Mouse (Mus musculus): ENCODE data around the gene Adar. TPM values are rescaled to one million over a fixed set of nuclear protein-coding genes. Genes with fewer than 3 reads are reported as not detected.

Adar gene
- polyA plus RNA-seq, 1 experiment from 2014 or later: 19.8 TPM

DNA sequence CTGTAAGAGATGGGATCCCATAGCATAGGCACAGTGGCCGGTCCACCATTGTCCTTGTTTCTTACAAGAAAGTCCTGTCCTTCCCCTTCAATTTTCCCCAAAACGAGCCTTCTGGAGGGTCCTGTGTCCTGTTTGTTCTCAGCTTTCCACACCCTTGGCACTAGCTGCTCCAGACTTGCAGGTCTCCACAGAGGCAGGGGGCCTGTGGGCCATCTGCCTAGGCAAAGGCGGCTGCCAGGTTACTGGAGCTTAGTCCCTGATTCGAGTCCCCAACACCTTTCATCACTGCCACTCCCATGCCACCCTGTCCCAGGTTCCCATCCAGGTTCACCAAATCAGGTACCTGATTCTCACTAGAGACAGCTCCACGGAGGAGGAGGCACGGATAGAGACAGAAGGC is 40.5 kb downstream of the Adar start:
- H3K4me2 ChIP-seq: no peak overlapping the region
- peaks cover 91% of the 10 kb centered on the region for H3K36me3 ChIP-seq
- peaks cover 43% of the 10 kb centered on the region for H3K4me1 ChIP-seq (replicated peaks)
- no peak overlapping the region for H3K4me3 ChIP-seq
- H3K27me3 ChIP-seq: no peaks in the 10 kb centered on the region
- ATAC-seq (ENCODE audit: low FRiP score): no peak
- H3K9me3 ChIP-seq: no peaks in the 10 kb centered on the region
- WGBS: 85% methylated on average over 6 of the region's 6 CpGs
- no peak overlapping the region for H3K27ac ChIP-seq
- no peak overlapping the region for H3K9ac ChIP-seq

DNA sequence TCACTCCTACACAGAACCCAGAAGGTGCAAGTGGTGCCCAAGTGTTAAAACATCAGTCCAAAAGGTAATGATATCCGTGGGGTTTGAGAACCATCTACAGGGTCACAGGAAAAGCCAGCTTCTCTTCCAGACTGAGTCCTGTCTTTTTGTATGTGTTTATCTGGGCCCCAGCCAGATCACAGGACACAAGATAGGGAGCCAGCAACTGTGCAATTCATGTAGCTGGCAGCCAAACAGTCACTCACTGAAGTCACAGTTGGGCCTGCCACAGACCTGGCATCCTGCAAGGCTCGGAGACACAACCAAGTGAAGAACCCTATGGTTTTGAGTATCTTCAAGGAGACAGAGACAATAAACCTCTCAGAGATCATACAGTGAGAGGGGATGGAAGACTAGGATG is 43.0 kb downstream of the Adar start:
- H3K9ac ChIP-seq: peak overlapping the region; percentile 53; the same call in 1 of the 2 replicates
- peaks cover 61% of the 10 kb centered on the region for H3K4me1 ChIP-seq (replicated peaks)
- no peaks in the 10 kb centered on the region for H3K27me3 ChIP-seq
- H3K27ac ChIP-seq: no peak overlapping the region
- no peak overlapping the region for H3K4me3 ChIP-seq
- H3K4me2 ChIP-seq: peak overlapping the region; percentile 52; the same call in 1 of the 2 replicates
- H3K36me3 ChIP-seq: peaks cover 88% of the 10 kb centered on the region
- no peaks in the 10 kb centered on the region for H3K9me3 ChIP-seq
- ATAC-seq (ENCODE audit: low FRiP score): no peak
- WGBS: 81% methylated on average over 2 of the region's 2 CpGs

DNA sequence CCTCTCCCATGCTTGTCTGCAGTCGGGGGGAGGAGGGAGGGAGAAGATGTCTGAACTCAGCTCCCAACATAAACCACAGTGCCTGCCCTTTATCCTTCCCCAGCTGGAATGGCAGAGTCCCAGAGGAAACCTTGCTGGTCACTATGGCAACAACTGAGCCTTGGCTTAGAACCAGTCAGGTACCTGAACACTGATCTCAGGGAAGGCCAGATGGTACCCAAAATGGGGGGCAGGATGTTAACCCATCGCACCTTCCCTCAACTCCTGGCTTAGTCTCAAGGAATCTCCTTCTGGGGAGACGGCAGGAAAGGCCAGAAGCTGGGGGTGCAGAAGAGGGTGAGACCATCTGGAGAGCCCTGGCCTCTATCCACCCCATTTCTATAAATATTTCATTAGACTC is 45.0 kb downstream of the Adar start:
- 0 out of 2 replicates have a peak, but pooled peaks have one; percentile 14 for ATAC-seq (ENCODE audit: low FRiP score)
- no peaks in the 10 kb centered on the region for H3K27me3 ChIP-seq
- H3K4me1 ChIP-seq (replicated peaks): peaks cover 79% of the 10 kb centered on the region
- peak overlapping the region; percentile 31 for H3K4me3 ChIP-seq
- no peaks in the 10 kb centered on the region for H3K9me3 ChIP-seq
- 29% methylated on average over 3 of the region's 3 CpGs for WGBS
- H3K4me2 ChIP-seq: peak overlapping the region; percentile 52
- peak overlapping the region; percentile 70 for H3K9ac ChIP-seq
- peaks cover 71% of the 10 kb centered on the region for H3K36me3 ChIP-seq
- peak overlapping the region; percentile 67 for H3K27ac ChIP-seq

DNA sequence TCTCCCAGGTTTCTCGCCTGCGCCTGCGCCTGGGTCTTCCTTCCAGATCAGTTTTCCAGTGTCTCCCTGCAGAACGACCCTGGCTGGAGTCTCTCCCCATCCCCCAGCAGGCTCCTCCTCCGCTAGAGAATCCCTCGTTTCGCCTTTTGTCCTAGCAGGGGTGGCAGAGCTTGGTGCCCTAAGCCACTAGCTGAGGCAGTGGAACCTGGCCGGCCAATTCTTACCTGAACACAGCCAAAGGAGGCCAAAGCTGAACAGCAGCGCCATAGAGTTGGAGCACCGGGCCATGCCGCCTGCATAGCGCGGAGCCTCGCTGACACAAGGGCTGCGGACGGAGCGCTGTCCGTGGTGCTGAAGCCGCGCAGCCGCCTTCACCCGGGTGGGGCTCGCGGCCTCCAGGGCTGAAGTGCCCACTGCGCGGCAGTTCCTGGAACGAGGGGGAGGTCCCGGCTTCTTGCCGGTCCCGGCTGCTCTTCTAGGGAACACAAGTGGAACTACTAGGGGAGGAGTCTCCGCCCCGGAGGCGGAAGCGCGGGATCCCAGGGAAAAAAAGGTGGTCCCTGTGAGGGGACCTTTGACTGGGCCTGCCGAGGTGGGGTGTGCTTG is 49.4 kb downstream of the Adar start, which contains the start of gene Chrnb2:
Gene Chrnb2, minus strand, starts transcription at position 514 of the 606 bp plus-strand sequence.
- 0 out of 2 replicates have a peak, but pooled peaks cover 8% of the 10 kb centered on the region for H3K27me3 ChIP-seq
- H3K4me2 ChIP-seq: peak within 1 kb of the TSS; percentile 75
- no peaks in the 10 kb centered on the region for H3K9me3 ChIP-seq
- H3K9ac ChIP-seq: peak within 1 kb of the TSS; percentile 88
- H3K4me3 ChIP-seq: peak within 1 kb of the TSS; percentile 76
- 1% methylated on average over 35 of the region's 36 CpGs for WGBS
- H3K36me3 ChIP-seq: peaks cover 34% of the 10 kb centered on the region
- H3K4me1 ChIP-seq (replicated peaks): peaks cover 60% of the 10 kb centered on the region
- peak; percentile 79 for ATAC-seq (ENCODE audit: low FRiP score)
- H3K27ac ChIP-seq: peak within 1 kb of the TSS; percentile 96

DNA sequence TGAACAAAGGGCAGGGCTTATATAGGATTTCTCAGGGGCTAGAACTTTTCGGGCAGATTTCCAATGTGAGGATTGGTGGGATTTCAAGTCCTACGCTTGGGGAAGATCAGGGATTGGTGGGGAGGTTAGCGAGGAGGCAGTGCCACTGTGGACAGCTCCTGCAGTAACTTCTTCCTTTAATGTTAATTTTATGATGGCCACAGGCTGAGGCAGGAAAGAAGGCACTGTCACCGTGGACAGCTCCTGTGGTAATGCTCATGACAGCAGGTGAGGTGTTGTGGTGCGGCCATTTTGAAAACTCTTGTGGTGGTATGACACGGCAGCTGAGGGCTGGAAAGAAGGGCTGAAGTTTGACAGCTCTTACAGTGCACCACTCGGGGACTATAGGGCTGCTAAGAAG is 54.8 kb downstream of the Adar start:
- Histone ChIP-seq H3K4me3 (no peak overlapping the region), H3K9ac (no peak overlapping the region), H3K27ac (no peak overlapping the region), H3K4me1 (replicated peaks) (peaks cover 36% of the 10 kb centered on the region), H3K4me2 (no peak overlapping the region), H3K36me3 (no peaks in the 10 kb centered on the region), H3K9me3 (no peaks in the 10 kb centered on the region), H3K27me3 (0 out of 2 replicates have a peak, but pooled peaks cover 8% of the 10 kb centered on the region)
- no peak for ATAC-seq (ENCODE audit: low FRiP score)
- WGBS: 75% methylated on average over 7 of the region's 7 CpGs

DNA sequence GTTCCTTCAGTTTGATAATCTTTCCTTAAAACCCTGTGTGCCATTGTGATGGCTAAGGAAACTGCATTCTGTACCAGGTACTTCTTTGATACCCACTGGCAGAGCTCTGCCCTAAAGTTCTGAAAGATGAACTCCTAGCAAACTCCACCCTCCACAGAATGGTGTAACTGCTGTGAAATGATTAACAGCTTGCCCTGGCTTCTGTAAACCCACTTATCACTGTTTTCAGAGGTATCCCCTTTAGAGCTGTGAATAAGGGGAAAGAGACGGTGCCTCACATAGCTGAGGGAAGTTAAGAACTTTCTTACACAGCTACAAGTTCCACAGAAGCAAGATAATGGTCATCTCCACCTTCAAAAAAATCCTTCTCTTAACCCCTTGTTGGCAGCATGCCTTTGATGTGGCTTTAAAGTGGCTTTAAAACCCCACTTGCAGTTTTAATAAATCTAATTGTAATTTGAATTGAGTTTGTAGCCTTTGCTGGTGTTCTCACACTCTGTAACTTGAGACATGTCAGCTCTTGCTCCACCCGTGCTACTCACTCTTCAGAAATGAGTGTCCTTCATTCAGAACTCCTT is 55.7 kb downstream of the Adar start:
- WGBS: 62% methylated on average over 2 of the region's 2 CpGs
- Histone ChIP-seq H3K4me2 (no peak overlapping the region), H3K9me3 (no peaks in the 10 kb centered on the region), H3K9ac (peak overlapping the region; percentile 53; the same call in 1 of the 2 replicates), H3K4me3 (no peak overlapping the region), H3K36me3 (no peaks in the 10 kb centered on the region), H3K27ac (no peak overlapping the region), H3K27me3 (0 out of 2 replicates have a peak, but pooled peaks cover 7% of the 10 kb centered on the region), H3K4me1 (replicated peaks) (peaks cover 37% of the 10 kb centered on the region)
- no peak for ATAC-seq (ENCODE audit: low FRiP score)

DNA sequence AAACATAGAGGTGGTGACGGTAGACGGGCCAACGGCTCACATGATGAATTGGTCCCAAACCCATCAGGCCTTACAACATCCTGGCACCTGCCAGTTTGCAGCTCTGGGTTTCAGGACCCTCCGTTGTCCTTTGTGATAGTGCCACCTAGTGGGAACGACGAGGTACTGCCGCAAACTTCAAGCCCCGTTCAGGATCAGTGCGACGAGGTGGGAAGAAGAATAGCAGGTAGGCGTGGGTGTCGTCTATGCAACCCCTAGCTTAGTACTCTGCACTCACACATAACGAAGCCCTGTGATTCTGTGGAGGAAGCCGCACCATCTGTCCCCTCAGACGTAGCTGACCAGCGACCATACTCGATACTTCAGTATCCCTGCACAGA is 57.8 kb downstream of the Adar start:
- Histone ChIP-seq H3K9ac (peak overlapping the region; percentile 100), H3K4me2 (peak overlapping the region; percentile 82), H3K27me3 (no peaks in the 10 kb centered on the region), H3K4me1 (replicated peaks) (peaks cover 49% of the 10 kb centered on the region), H3K9me3 (no peaks in the 10 kb centered on the region), H3K4me3 (peak overlapping the region; percentile 97), H3K36me3 (peaks cover 19% of the 10 kb centered on the region), H3K27ac (peak overlapping the region; percentile 98)
- peak; percentile 80 for ATAC-seq (ENCODE audit: low FRiP score)
- under 1% methylated on average over 17 of the region's 17 CpGs for WGBS

DNA sequence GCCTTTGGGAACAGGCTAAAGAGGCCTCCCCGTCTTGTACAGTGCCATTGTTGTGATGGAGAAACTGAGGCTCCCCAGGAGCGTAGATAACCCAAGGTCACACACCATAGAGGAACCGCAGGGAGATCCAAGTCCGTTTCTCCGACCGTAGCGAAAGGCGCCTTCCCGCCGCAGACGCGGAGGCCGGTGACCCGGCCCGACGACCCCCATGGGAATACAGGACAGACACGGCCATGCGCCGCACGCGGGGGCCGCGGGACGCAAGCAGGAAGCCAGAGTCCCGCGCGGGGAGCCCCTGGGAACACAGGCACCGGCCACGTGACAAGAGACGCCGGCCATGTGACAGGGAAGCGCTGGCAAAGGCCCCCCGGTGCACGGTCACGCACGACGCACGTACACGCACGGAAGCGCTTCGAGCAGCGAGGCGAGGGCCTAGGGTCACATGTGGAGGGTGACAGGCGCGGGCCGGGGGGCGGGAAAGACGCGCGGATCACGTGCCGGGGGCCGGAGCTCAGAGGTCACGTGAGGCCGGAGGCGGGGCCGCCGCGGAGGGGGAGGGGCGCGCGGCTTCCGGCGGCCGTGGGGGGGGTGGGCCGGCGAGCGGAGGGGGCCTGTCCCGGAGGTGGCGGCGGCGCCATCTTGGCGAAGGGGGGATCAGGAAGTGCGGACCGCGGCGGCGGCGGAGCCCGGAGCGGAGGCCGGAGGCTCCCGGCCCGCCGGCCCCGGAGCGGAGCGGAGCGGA is 58.3 kb downstream of the Adar start, which contains the start of gene Ube2q1:
Gene Ube2q1, plus strand, starts transcription at position 649 of the 742 bp plus-strand sequence.
- Histone ChIP-seq H3K9ac (peak within 1 kb of the TSS; percentile 100), H3K4me3 (peak within 1 kb of the TSS; percentile 97), H3K27ac (peak within 1 kb of the TSS; percentile 98), H3K27me3 (no peaks in the 10 kb centered on the region), H3K36me3 (peaks cover 23% of the 10 kb centered on the region), H3K4me1 (replicated peaks) (peaks cover 49% of the 10 kb centered on the region), H3K4me2 (peak within 1 kb of the TSS; percentile 82), H3K9me3 (no peaks in the 10 kb centered on the region)
- WGBS: under 1% methylated on average over 63 of the region's 90 CpGs
- ATAC-seq (ENCODE audit: low FRiP score): peak; percentile 95

DNA sequence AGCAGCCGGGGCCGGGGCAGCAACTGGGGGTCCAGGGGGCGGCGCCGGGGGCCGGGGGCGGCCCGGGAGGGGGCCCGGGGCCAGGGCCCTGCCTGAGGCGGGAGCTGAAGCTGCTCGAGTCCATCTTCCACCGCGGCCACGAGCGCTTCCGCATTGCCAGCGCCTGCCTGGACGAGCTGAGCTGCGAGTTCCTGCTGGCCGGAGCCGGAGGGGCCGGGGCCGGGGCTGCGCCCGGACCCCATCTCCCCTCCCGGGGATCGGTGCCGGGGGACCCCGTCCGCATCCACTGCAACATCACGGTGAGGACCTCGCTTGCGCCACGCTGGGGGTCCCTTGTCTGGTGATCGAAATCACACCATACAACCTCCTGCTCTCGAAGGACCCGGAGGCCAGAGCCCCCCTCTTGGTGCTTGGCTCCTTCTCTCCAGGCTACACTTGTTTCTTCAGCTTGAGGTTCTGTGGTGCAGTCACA is 59.0 kb downstream of the Adar start:
- peak overlapping the region; percentile 98 for H3K27ac ChIP-seq
- H3K4me3 ChIP-seq: peak overlapping the region; percentile 97
- peaks cover 30% of the 10 kb centered on the region for H3K36me3 ChIP-seq
- ATAC-seq (ENCODE audit: low FRiP score): peak; percentile 45
- H3K4me2 ChIP-seq: peak overlapping the region; percentile 82
- peaks cover 49% of the 10 kb centered on the region for H3K4me1 ChIP-seq (replicated peaks)
- H3K27me3 ChIP-seq: no peaks in the 10 kb centered on the region
- peak overlapping the region; percentile 100 for H3K9ac ChIP-seq
- WGBS: under 1% methylated on average over 37 of the region's 37 CpGs
- no peaks in the 10 kb centered on the region for H3K9me3 ChIP-seq

DNA sequence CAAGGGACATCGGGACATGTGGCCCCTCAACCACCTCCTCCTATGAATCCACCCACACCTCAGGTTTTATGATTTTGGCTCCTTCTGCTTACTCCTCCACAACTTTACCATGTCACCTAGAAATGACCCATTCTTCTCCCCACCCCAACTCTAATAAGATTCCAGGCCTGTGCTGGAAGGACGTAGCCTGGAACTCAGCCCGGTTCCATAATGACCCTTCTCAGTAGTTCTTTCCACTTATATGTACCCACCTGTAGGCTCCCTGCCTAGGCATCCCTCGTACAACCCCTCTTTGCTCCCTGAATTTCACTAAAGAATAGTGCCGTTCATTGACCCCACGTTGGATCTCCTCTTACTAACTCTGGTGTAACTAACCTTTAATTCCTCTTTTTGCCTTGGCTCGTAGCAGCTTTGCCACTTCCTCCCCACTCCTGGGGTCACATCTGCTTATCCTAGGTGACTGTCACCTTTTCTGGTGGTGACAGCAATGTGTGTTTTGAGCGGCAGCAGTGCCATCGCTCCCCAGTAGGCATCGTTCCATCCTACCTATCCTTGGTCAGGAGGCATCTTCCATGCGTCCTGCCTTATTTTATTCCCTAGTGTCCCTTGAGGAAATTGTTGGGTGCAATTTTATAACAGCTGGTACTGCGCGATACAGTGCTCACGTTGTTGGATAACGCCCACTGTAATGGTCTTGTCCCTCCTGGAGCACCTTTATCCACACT is 59.6 kb downstream of the Adar start:
- peaks cover 49% of the 10 kb centered on the region for H3K4me1 ChIP-seq (replicated peaks)
- no peaks in the 10 kb centered on the region for H3K27me3 ChIP-seq
- WGBS: 54% methylated on average over 15 of the region's 15 CpGs
- no peaks in the 10 kb centered on the region for H3K9me3 ChIP-seq
- peak overlapping the region; percentile 100 for H3K9ac ChIP-seq
- H3K4me3 ChIP-seq: peak overlapping the region; percentile 97
- H3K36me3 ChIP-seq: peaks cover 36% of the 10 kb centered on the region
- peak overlapping the region; percentile 98 for H3K27ac ChIP-seq
- no peak for ATAC-seq (ENCODE audit: low FRiP score)
- H3K4me2 ChIP-seq: peak overlapping the region; percentile 82

DNA sequence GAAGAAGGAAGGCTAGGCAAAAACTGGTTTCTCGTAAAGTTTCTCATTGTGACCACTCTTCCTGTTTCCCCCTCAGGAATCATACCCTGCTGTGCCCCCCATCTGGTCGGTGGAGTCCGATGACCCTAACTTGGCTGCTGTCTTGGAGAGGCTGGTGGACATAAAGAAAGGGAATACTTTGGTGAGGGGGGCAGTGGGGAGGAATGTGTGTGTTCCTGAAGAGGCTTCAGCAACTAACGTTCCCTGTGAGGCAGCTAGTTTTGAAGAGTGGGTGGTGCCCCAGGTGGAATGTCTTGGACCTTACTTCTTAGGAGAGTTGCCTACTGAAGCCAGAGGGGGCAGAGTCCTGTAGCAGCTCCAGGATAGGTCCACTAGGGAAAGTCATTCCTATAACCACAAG is 61.2 kb downstream of the Adar start:
- Histone ChIP-seq H3K27me3 (no peaks in the 10 kb centered on the region), H3K4me3 (no peak overlapping the region), H3K27ac (no peak overlapping the region), H3K4me2 (no peak overlapping the region; the same call in 1 of the 2 replicates), H3K9me3 (no peaks in the 10 kb centered on the region), H3K36me3 (peaks cover 52% of the 10 kb centered on the region), H3K9ac (peak overlapping the region; percentile 100; the same call in 1 of the 2 replicates), H3K4me1 (replicated peaks) (peaks cover 41% of the 10 kb centered on the region)
- ATAC-seq (ENCODE audit: low FRiP score): no peak
- WGBS: 87% methylated on average over 4 of the region's 4 CpGs
